ENCODE assay signal across 22 mouse cellular contexts in the genomic region with DNA sequence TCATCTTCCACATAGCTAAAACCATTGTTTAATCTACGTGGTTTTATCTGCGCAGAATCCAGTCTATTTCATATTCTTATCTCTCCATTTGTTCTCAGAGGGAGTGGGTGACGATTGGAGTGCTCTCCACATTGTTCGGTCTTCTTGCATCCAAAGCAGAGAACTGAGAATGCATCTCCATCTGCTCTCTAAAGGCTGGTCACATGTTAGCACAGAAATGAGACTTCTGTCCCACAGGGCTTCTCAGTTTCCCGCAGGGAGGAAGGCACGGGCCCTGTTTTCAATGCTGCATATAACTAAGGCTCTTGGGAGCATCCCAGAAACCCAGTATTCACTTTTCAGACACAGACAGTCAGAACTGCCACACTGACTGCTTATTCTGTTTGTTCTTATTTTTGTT. TPM values are rescaled to one million over a fixed set of nuclear protein-coding genes. Genes with fewer than 3 reads are reported as not detected.
"Had no signal": no experiment of that assay in that cellular context is flagged by ENCODE, and none has a peak within 500 bp of the region (broad histone marks: within the 10 kb centered on the region; RNA-seq: fewer than 3 reads in every experiment).

No protein-coding gene starts in this region.

- H3K9me3 ChIP-seq: kidney, embryonic 15.5 days; limb, embryonic 10.5 days; midbrain, embryonic 10.5 days; neural tube, embryonic 13.5 days had no signal

- H3K4me2 ChIP-seq: kidney, embryonic 15.5 days; liver, embryonic 11.5 days; lung, embryonic 14.5 days; neural tube, embryonic 13.5 days had no signal

- H3K4me3 ChIP-seq: kidney, embryonic 15.5 days; limb, embryonic 10.5 days; midbrain, embryonic 10.5 days; neural tube, embryonic 13.5 days had no signal

- H3K27ac ChIP-seq: kidney, embryonic 15.5 days; limb, embryonic 10.5 days; midbrain, embryonic 10.5 days had no signal

- H3K36me3 ChIP-seq: kidney, embryonic 15.5 days; limb, embryonic 10.5 days; midbrain, embryonic 10.5 days; neural tube, embryonic 13.5 days had no signal

- H3K9ac ChIP-seq: kidney, embryonic 15.5 days; lung, embryonic 14.5 days; neural tube, embryonic 13.5 days had no signal

- H3K4me1 ChIP-seq: kidney, embryonic 15.5 days; limb, embryonic 10.5 days had no signal

- DNase-seq: kidney, adult 2 months; kidney, postnatal 14 days; lung, embryonic 14.5 days; lung, postnatal 10 days; lung, postnatal 4 days; retina, postnatal 1 day; spleen, adult 18-20 months; thymus, postnatal 4 days had no signal

- ATAC-seq: intestine, embryonic 16.5 days; midbrain, embryonic 16.5 days had no signal

- H3K27me3 ChIP-seq: kidney, embryonic 15.5 days; neural tube, embryonic 13.5 days had no signal

RNA-seq across cellular contexts. Expression of gene 1700015G11Rik, which starts 29.8 kb away (rescaled TPM):
- total RNA-seq: left cerebral cortex, postnatal 10 days; megakaryocyte, adult 5-6 weeks had no signal
- polyA plus RNA-seq: intestine, embryonic 16.5 days; kidney, adult 2 months; kidney, embryonic 15.5 days; large intestine, adult 2 months; limb, embryonic 10.5 days; limb, embryonic 14.5 days; liver, embryonic 11.5 days; liver, embryonic 16.5 days; lung, embryonic 14.5 days; midbrain, embryonic 10.5 days; midbrain, embryonic 16.5 days; neural tube, embryonic 13.5 days; stomach, embryonic 14.5 days; thymus, postnatal 0 days had no signal
